Mouse (Mus musculus): Measurements from ENCODE around the gene Dock4.

The Dock4 gene

DNA sequence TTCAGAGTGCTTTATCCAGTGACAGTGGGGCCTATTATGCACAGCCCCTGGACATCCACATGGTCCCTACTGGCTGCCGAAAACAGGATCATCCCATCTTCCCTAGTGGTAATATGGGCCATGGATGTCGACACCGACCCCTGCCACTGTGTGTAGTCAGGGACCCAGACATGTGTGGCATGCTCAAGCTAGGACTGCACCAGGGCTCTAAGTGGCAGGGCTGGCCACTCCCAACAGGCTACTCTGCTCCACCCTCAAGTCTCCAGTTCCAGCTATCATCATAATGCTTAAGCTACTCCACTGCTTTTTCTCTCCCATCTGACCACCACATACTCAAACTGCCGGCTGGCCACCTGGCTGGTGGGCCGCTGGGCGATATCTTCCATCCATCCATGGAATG lies 439.6 kb downstream of the Dock4 start:
- no peak for DNase-seq (ENCODE audit: low read depth)

DNA sequence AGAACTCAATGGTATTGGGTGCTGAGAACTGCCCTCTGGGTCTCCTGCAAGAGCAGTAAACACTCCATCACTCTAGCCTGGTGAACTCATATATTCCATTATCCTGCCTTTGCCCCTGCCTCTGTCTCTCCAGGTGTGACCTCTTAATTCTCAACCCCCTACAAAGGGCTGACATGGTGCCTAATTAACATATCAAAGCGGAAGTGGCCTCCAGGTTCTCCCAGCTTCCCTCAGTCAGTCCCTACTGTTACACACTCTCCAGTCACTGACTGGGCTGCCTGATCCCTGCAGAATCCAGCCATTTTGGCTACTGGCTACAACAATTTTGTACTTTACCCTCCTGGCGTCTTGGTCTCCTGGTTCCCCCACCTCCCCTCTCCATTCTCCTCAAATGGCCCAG lies 441.7 kb downstream of the Dock4 start:
- no peak for DNase-seq (ENCODE audit: low read depth)

DNA sequence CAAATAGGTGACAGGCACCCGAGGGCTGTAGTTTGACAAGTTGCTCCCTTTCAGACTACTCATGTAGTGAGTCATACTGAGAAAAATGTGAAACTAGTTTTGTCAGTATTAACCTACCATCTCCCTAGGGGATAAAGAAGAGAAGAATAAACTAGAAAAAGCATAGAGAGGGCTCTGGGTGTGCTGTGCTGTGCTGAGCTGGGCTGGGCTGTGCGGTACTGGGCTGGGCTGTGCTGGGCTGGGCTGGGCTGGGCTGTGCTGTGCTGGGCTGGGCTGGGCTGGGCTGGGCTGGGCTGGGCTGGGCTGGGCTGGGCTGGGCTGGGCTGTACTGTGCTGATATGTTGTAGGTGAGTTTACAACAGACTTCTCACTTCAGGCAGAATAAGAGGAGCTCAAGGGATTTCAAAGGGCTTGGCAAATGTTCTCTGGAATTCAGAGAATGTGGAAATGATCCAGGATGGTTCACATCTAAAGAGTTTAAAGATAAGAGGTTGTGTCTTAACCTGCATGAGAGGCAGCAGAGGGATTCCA lies 442.6 kb downstream of the Dock4 start:
- no peak for DNase-seq (ENCODE audit: low read depth)

DNA sequence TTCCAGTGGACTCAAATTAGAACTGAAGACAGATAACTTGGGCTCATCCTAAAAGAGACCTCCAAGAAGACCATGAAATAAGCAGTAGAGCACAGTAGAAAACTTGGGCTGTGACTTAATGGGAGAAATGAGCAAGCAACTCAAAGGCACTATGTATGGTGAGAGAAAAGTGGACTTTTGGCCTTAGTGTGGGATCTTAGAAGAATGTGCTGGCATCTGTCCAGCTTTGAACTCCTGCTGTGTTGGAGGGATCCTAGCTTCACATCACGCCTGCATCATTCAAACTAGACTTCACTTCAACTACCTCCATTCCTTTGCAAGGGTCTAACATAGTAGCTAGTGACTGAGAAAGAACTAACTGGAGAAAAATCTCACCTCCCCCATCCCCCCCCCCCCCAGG lies 443.1 kb downstream of the Dock4 start:
- no peak for DNase-seq (ENCODE audit: low read depth)

DNA sequence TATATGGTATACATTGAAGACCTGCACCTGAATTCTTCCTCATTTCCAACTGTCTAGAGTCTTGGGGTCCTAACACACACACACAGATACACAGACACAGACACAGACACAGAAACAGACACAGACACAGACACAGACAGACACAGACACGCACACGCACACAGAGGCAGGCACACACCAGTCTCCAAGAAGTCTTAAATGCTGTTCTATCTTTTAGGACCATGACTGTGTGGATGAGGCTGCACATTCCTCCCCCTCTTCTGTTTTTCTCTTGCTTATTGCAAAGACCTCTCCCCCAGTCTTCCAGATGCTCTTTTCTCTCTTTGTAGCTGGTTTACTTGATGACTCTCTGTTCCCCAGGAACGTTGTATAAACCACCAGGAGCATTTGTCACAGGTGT lies 443.8 kb downstream of the Dock4 start:
- no peak for DNase-seq (ENCODE audit: low read depth)

DNA sequence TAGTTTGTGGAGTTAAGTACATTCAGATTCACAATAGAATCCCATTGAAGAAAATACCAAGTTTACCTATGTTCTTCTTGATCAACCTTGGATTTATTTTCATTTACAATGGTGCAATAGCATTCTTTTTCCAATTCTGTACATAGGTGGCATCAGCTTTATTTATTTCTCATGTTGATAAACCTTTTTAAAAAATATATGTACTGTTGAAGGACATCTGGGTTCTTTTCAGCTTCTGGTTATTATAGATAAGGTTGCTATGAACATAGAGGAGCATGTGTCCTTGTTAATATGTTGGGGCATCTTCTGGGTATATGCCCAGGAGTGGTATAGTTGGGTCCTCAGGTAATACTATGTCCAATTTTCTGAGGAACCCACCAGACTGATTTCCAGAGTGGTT lies 445.4 kb downstream of the Dock4 start:
- no peak for DNase-seq (ENCODE audit: low read depth)

DNA sequence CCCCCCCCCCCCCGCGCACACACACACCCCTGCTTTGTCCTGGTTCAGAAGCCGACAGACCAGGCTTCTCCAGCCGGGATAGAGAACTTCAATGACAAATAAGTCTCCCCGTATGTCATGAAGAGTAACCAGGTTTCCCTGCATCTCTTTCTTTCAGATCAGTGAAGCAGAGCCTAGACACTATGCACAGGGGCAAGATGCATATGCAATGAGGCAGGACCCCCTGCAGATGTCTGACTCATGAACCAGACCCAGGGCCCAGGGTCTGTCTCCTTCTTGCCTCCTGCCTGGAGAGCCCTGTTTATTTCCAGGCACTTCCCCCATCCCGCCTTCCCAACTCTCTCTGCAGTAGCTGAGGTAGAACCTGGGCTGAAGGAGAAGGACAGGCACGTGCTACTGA lies 448.0 kb downstream of the Dock4 start:
- DNase-seq (ENCODE audit: low read depth): no peak

DNA sequence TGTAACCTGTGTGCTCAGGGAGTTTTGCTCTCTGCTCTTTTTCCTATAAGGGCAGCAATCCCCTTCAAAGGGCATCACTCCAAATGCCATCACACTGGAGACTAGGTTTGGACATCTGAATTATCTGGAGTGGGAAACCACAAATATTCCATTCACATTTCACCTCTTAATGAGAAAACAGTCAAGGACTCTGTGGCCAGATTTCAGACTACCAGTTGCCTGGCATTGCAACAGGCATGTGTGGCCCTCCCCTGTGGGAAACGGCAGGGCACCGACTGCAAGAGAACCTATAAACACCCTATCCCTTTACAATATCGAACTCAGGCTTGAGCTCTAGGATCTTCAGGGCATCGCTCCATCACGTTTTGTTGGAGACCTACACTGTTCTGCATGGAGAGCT lies 448.9 kb downstream of the Dock4 start:
- DNase-seq (ENCODE audit: low read depth): no peak

Data from 416B (cell line).